Mouse (Mus musculus) hindbrain, postnatal 0 days (tissue): ENCODE measurements around the gene Rab26. TPM values are rescaled to one million over a fixed set of nuclear protein-coding genes. Genes with fewer than 3 reads are reported as not detected.

Experiments
- ATAC-seq: fragments of 200-750 bp; cut with Nextera tagmentation; 2 replicates; pipeline ENCODE4 v1.8.0; 2017; ENCODE audit warnings: mild to moderate bottlenecking, moderate TSS enrichment, moderate library complexity
- DNase-seq: peaks from one replicate; pipeline ENCODE4 v3.0.0-alpha.2; 2015; ENCODE audit warnings: low spot score
- H3K27ac ChIP-seq: fragments of 300-500 bp; sonication (generic); 2 replicates; pipeline ENCODE4 v1.5.1; 2014; ENCODE audit warnings: mild to moderate bottlenecking
- H3K27me3 ChIP-seq: fragments of 300-500 bp; sonication (generic); 2 replicates; pipeline ENCODE4 v1.6.1; 2014; ENCODE audit warnings: low read length, mixed read lengths; ENCODE audit not compliant: insufficient read depth
- H3K36me3 ChIP-seq: fragments of 300-500 bp; sonication (generic); 2 replicates; pipeline ENCODE4 v1.6.1; 2014; ENCODE audit warnings: low read length, mixed read lengths; ENCODE audit not compliant: insufficient read depth
- H3K4me1 ChIP-seq: fragments of 300-500 bp; sonication (generic); 2 replicates; pipeline ENCODE4 v1.6.1; 2014; ENCODE audit warnings: antibody characterized with exemption, low read length, mixed read lengths; ENCODE audit not compliant: insufficient read depth
- H3K4me2 ChIP-seq: fragments of 300-500 bp; sonication (generic); 2 replicates; pipeline ENCODE4 v1.6.1; 2014; ENCODE audit warnings: low read depth, mild to moderate bottlenecking, low read length, moderate library complexity, mixed read lengths
- H3K4me3 ChIP-seq: fragments of 300-500 bp; sonication (generic); 2 replicates; pipeline ENCODE4 v1.5.1; 2014; ENCODE audit warnings: low read length
- H3K9ac ChIP-seq: fragments of 300-500 bp; sonication (generic); replicated peaks from 2 replicates; pipeline ENCODE4 v1.6.1; 2014; ENCODE audit warnings: mild to moderate bottlenecking, low read length, moderate library complexity, mixed read lengths
- H3K9me3 ChIP-seq: fragments of 300-500 bp; sonication (generic); 2 replicates; pipeline ENCODE4 v1.6.1; 2016; ENCODE audit warnings: low read length, mixed read lengths
- CTCF ChIP-seq: IDR thresholded peaks from 2 replicates; pipeline ENCODE4 v1.5.1; 2016; ENCODE audit warnings: antibody characterized with exemption, control low read depth, low read depth
- WGBS: fragments of 180-500 bp; shearing (Covaris S2); extraction: QIAGEN DNeasy Blood & Tissue Kit; methylation state at CpG from one replicate; pipeline ENCODE4 v1.1.7; 2014; 5-methylcytosine and 5-hydroxymethylcytosine counted together
- polyA plus RNA-seq: library from polyadenylated mRNA; unstranded; fragments of >200 nt; fragmentation: Nextera tagmentation; extraction: Ambion mirVana; gene quantifications from 2 replicates; pipeline ENCODE4 v1.2.1, GENCODE M21; 2015
- total RNA-seq: library from RNA; depleted of rRNA; stranded (reverse); fragments of >200 nt; gene quantifications from 2 replicates; pipeline ENCODE4 v1.2.3, GENCODE M21; 2014

The Rab26 gene
- total and polyA plus RNA-seq, 2 experiments from 2014 or later = 4.0 to 10.6 TPM

GRCm38 (mm10) chr17:24506332-24507070 is 27.5 kb downstream of the Rab26 start:
- TF ChIP-seq CTCF = no peak
- DNase-seq = peak; percentile 59

GRCm38 (mm10) chr17:24505286-24505955 is 28.6 kb downstream of the Rab26 start:
- Histone ChIP-seq H3K4me3 (no peak overlapping the region), H3K27ac (peak overlapping the region; percentile 67), H3K36me3 (peaks cover 60% of the 10 kb centered on the region), H3K9me3 (no peaks in the 10 kb centered on the region), H3K4me2 (no peak overlapping the region), H3K4me1 (0 out of 2 replicates have a peak, but pooled peaks cover 2% of the 10 kb centered on the region), H3K9ac (peak overlapping the region; percentile 21; the same call in 1 of the 2 replicates), H3K27me3 (no peaks in the 10 kb centered on the region)
- ATAC-seq (no peak), DNase-seq (no peak)
- TF ChIP-seq CTCF = no peak
- 78% methylated on average over 30 of the region's 30 CpGs for WGBS

More at GRCm38 (mm10) chr17:24506332-24507070, 27.5 kb downstream of the Rab26 start:
- H3K4me3 ChIP-seq = no peak overlapping the region
- peak; percentile 33 for ATAC-seq
- WGBS = 34% methylated on average over 36 of the region's 36 CpGs
- peak overlapping the region; percentile 67 for H3K27ac ChIP-seq
- H3K4me1 ChIP-seq = 0 out of 2 replicates have a peak, but pooled peaks cover 2% of the 10 kb centered on the region
- H3K36me3 ChIP-seq = peaks cover 60% of the 10 kb centered on the region
- 0 out of 2 replicates have a peak overlapping the region, but pooled peaks have one; percentile 6 for H3K4me2 ChIP-seq
- H3K27me3 ChIP-seq = no peaks in the 10 kb centered on the region
- H3K9me3 ChIP-seq = no peaks in the 10 kb centered on the region
- peak overlapping the region; percentile 21; the same call in 1 of the 2 replicates for H3K9ac ChIP-seq

- no peak overlapping the region for H3K4me2 ChIP-seq
- H3K4me1 ChIP-seq = 0 out of 2 replicates have a peak, but pooled peaks cover 2% of the 10 kb centered on the region
- ATAC-seq (no peak), DNase-seq (no peak)
- no peak overlapping the region for H3K4me3 ChIP-seq
- no peak overlapping the region for H3K9ac ChIP-seq
- no peaks in the 10 kb centered on the region for H3K9me3 ChIP-seq
- H3K27ac ChIP-seq = no peak overlapping the region
- H3K36me3 ChIP-seq = peaks cover 60% of the 10 kb centered on the region
- H3K27me3 ChIP-seq = no peaks in the 10 kb centered on the region
- TF ChIP-seq CTCF = no peak
- 90% methylated on average over 10 of the region's 10 CpGs for WGBS
Observed at GRCm38 (mm10) chr17:24504085-24504484, 29.9 kb downstream of the Rab26 start.

GRCm38 (mm10) chr17:24502208-24502607 is 31.8 kb downstream of the Rab26 start:
- H3K36me3 ChIP-seq = peaks cover 75% of the 10 kb centered on the region
- H3K4me3 ChIP-seq = no peak overlapping the region
- no peaks in the 10 kb centered on the region for H3K27me3 ChIP-seq
- DNase-seq = no peak
- TF ChIP-seq CTCF = peak; percentile 51
- H3K27ac ChIP-seq = no peak overlapping the region
- WGBS = 42% methylated on average over 11 of the region's 11 CpGs
- H3K4me1 ChIP-seq = 0 out of 2 replicates have a peak, but pooled peaks cover 2% of the 10 kb centered on the region
- H3K4me2 ChIP-seq = no peak overlapping the region
- H3K9me3 ChIP-seq = no peaks in the 10 kb centered on the region
- ATAC-seq = no peak
- H3K9ac ChIP-seq = no peak overlapping the region

- no peak overlapping the region for H3K9ac ChIP-seq
- H3K4me1 ChIP-seq = 0 out of 2 replicates have a peak, but pooled peaks cover 3% of the 10 kb centered on the region
- H3K36me3 ChIP-seq = peaks cover 49% of the 10 kb centered on the region
- TF ChIP-seq CTCF = no peak
- no peak overlapping the region for H3K4me3 ChIP-seq
- H3K27ac ChIP-seq = peak overlapping the region; percentile 65; the same call in 1 of the 2 replicates
- no peak overlapping the region for H3K4me2 ChIP-seq
- no peak for DNase-seq
- no peak for ATAC-seq
- 64% methylated on average over 1 of the region's 1 CpGs for WGBS
- no peaks in the 10 kb centered on the region for H3K9me3 ChIP-seq
- H3K27me3 ChIP-seq = no peaks in the 10 kb centered on the region
Observed at GRCm38 (mm10) chr17:24496026-24496425, 38.0 kb downstream of the Rab26 start.

GRCm38 (mm10) chr17:24495443-24495842 is 38.6 kb downstream of the Rab26 start:
- peaks cover 43% of the 10 kb centered on the region for H3K36me3 ChIP-seq
- H3K9me3 ChIP-seq = no peaks in the 10 kb centered on the region
- 0 out of 2 replicates have a peak, but pooled peaks cover 3% of the 10 kb centered on the region for H3K4me1 ChIP-seq
- no peak overlapping the region for H3K9ac ChIP-seq
- H3K4me2 ChIP-seq = no peak overlapping the region
- peak overlapping the region; percentile 65 for H3K27ac ChIP-seq
- no peak overlapping the region for H3K4me3 ChIP-seq
- no peak for TF ChIP-seq CTCF
- no peaks in the 10 kb centered on the region for H3K27me3 ChIP-seq
- DNase-seq (no peak), ATAC-seq (peak; percentile 42; the same call in 1 of the 2 replicates)
- 50% methylated on average over 3 of the region's 3 CpGs for WGBS
